Mouse (Mus musculus) megakaryocyte, embryonic 14.5 days (primary cell): Measurements from ENCODE around the gene Cerk.
"Not testable (repeated sequence)": the region's sequence is repeated elsewhere in the genome, so short reads cannot be mapped to it uniquely, and the experiment has no call there.

Experiments used
- FLI1 ChIP-seq: IDR thresholded peaks from 2 replicates; pipeline ENCODE4 v1.6.1; 2012; ENCODE audit warnings: low read length, inconsistent platforms, mixed read lengths
- GATA1 ChIP-seq: IDR thresholded peaks from 3 replicates; pipeline ENCODE4 v1.6.1; 2012; ENCODE audit warnings: mixed read lengths, low read length, inconsistent platforms, borderline replicate concordance

DNA sequence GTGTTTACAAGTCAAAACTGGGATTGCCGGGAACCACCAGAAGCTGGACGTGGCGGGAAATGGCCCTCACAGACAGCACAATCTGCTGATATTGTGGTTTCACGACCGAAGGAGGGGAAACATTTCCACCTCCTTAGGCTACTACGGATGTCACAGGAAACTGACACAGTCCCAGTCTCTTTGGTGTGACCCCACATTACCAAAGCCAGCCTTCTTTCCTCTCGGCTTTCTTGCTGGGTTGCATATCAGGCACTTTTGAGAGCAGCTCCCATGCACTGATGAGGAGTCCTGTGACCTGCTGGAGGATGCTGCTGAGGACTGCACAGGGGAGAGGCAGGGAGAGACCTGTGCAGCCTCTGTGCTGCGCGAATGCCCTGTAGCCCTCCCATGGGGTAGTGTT lies 30.7 kb upstream of the Cerk start:
- not testable (repeated sequence) for TF ChIP-seq GATA1, FLI1
